Mouse (Mus musculus) testis, adult 2 months (tissue): Measurements from ENCODE around the gene Olfr718-ps1.

Experiments
- CTCF ChIP-seq: fragments of 200-500 bp; IDR thresholded peaks from 2 replicates; pipeline ENCODE4 v1.5.1; 2012; ENCODE audit warnings: low read depth, mild to moderate bottlenecking, inconsistent platforms, low read length, moderate library complexity; ENCODE audit not compliant: control insufficient read depth, insufficient read depth, insufficient replicate concordance
- POLR2A ChIP-seq: fragments of 200-500 bp; IDR thresholded peaks from 2 replicates; pipeline ENCODE4 v1.6.1; 2012; ENCODE audit warnings: low read depth, mild to moderate bottlenecking, inconsistent platforms, low read length, moderate library complexity; ENCODE audit not compliant: control insufficient read depth

GRCm38 (mm10) chr5:143155534-143155933 lies 8.2 kb upstream of the Olfr718-ps1 start:
- TF ChIP-seq CTCF (no peak), POLR2A (no peak)
